Mouse (Mus musculus) thymus, postnatal 0 days (tissue): Measurements from ENCODE around the gene Ica1. TPM values are rescaled to one million over a fixed set of nuclear protein-coding genes. Genes with fewer than 3 reads are reported as not detected.

Source experiments
- DNase-seq: peaks from one replicate; pipeline ENCODE4 v3.0.0-alpha.2; 2015; ENCODE audit warnings: low spot score
- polyA plus RNA-seq: library from polyadenylated mRNA; unstranded; fragments of >200 nt; fragmentation: Nextera tagmentation; extraction: Ambion mirVana; gene quantifications from 2 replicates; pipeline ENCODE4 v1.2.1, GENCODE M21; 2015

Ica1 gene
- polyA plus RNA-seq, 1 experiment from 2014 or later: 7.8 TPM

- no peak for DNase-seq
Measured at GRCm38 (mm10) chr6:8744273-8744785, 34.0 kb downstream of the Ica1 start.

GRCm38 (mm10) chr6:8742449-8742848 is 35.8 kb downstream of the Ica1 start:
- no peak for DNase-seq

DNA sequence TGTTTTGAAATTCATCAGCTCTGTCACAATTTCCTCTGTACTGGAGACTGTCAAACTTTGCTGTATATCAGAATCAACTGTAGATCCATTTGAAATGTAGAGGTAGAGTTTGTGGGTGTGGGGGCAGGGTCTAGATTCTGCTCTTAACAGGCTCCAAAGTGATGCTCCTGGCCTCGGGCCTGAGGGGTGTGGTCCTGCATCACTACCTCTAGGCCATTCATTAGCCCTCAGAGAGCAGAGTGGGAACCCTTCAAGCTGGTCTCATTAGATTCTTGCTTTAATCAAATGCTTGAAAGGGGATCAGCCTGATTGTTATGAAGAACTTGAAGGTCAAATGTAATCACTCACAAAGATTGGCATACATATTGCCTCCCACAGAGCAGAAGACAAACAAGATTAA is 36.6 kb downstream of the Ica1 start:
- DNase-seq: no peak

DNA sequence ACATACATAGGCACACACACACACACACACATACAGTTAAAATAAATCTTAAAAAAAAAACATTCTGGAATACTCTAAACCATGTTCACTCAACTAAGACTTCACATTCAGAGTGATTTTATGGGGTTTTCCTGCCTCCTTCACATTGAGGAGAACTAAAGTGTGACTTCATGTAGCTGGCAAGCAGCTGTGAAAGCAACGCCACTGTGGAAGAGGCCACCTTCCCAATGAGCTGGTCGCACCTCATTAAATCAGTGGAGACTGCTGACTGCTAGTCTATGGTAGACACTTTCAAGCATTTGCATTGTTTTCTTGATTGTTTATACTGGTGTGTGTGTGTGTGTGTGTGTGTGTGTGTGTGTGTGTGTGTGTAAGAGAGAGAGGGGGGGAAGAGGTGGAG is 38.2 kb downstream of the Ica1 start:
- no peak for DNase-seq

GRCm38 (mm10) chr6:8738396-8738795 is 39.9 kb downstream of the Ica1 start:
- DNase-seq: peak; percentile 53

GRCm38 (mm10) chr6:8736493-8736820 is 41.8 kb downstream of the Ica1 start:
- no peak for DNase-seq

GRCm38 (mm10) chr6:8735657-8736492 is 42.4 kb downstream of the Ica1 start:
- DNase-seq: peak; percentile 77

- DNase-seq: peak; percentile 57
Measured at GRCm38 (mm10) chr6:8735044-8735443, 43.2 kb downstream of the Ica1 start.

DNA sequence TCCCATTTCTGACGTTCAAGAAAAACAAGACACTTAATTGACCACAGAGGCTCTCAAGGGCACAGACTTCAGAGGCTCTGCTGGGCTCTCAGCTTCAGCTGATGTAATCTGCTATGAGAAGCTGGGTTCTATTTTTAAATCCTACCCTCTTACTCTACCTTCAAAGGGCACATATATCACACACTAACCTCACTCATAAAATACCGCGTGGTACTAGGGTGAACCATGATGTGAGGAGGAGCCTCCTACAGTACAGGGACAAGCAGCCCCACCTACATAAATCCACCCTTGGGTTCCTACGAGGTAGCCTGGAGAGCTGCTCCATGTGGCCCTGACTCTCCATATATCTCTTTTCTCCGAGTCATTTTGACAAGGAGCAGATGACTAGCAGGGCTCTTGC is 45.8 kb downstream of the Ica1 start:
- peak; percentile 57 for DNase-seq

GRCm38 (mm10) chr6:8731656-8732191 is 46.6 kb downstream of the Ica1 start:
- no peak for DNase-seq

GRCm38 (mm10) chr6:8730433-8730832 is 47.9 kb downstream of the Ica1 start:
- DNase-seq: no peak

DNA sequence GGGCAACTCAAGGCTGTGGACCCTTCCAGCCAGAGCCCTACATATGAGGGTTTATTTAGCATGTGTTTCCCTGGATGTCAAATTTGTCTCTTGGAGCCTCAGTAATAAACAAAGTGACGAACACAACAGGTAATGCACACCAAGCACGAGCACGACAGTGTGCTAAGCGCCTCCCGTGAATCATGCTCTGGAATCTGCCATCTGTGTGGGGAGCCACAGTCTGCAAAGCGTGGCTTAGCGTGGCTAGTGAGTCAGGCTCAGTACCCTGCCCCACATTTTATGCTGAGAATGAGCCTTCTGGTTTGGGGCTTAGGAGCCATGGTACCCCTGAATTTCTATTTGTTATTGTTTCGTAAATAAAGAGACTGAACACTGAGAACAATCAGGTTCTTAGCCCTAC is 50.5 kb downstream of the Ica1 start:
- DNase-seq: no peak

DNA sequence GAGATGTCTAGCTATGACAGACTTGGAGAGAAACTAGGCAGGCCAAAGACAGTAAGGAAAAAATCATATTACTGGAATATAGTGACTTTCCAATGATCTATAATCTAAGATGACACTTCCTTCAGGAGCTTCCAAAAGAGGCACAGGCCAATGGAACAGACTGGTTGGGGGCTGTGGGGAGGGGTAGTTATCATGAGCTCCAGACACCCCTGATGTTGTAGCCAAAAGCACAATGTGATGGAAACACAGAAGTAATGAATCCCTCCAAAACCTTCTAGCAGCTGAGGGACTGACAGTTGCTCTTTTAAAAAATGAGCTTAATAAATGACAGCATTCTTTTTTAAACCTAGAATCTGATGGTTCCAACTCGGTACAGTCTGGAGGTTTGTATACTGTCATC is 52.7 kb downstream of the Ica1 start:
- no peak for DNase-seq

- no peak for DNase-seq
Measured at GRCm38 (mm10) chr6:8719692-8720091, 58.6 kb downstream of the Ica1 start.

GRCm38 (mm10) chr6:8717967-8718366 is 60.3 kb downstream of the Ica1 start:
- DNase-seq: no peak

GRCm38 (mm10) chr6:8716539-8716938 is 61.7 kb downstream of the Ica1 start:
- no peak for DNase-seq

GRCm38 (mm10) chr6:8711246-8711645 is 67.0 kb downstream of the Ica1 start:
- DNase-seq: no peak

DNA sequence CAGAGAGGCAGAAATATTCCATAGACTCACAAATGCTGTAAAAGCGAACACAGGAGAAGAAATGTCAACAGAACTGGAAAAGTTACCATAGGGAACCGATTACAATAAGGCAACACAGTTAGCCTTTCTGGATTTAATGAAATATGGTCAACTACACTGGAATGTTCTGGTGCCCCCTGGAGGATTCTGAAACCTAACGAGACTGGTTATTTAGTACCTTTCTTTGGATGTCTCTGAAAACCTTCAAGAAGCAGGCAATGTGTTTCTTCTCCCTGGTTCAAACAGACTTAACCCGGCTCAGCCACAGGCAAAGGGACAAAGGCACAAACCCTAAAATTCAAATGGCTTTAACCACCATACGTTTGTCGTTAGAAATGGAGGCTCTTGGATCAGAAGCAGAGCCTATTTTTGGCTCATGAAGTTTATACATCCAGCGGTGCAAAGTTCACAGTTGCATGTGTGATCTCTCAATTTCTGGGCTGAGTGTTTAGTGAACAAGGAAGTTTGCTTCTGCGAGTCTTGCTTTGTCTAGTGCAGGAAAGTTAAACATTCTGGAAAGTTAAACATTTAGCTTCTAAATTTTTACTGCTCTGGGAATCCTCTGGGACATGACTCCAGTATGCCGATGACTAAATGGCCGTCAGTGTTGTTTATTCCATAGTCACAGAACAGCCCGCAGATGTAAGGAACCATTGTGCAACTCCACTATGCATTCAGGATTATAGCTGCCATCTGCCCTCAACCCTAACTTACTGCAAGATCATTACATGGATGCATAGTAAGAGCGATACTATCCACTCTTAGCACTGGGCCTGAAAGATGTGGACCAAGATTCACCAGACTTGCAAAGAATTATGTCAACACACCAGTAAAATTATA is 83.4 kb downstream of the Ica1 start:
- DNase-seq: peak; percentile 30

DNA sequence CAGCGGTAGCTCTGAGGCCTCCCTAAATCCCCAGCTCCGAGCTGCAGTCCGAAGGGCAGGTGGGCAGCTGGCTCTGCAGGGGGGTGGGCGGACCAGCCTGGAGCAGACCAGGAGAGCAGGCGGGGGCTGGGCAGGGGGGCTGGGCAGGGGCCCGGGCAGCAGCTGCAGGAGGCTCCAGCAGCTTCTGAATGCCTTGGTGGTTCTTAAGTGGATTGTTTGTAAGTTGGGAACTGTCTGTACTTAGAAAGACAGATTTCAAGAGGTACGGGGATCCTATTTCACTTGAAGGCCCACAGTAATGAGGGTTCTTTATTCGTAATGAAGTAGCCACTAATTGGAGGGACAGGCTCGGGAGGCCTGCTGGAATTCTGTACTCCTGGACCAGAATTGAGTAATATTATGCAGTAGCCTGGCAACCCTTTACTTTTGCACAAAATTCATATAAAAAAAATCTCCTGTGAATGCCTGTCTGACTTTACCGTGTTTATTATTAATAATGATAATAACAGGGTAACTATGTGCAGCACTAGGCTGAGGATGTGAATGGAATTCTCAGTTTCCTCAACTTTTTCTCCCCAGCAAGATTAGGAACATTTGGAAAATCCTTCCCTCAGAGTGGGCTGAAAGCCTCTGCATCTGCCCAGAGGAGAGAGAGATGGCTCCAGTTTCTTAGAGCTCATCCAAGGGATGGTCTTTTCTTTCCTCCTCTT is 84.2 kb downstream of the Ica1 start:
- DNase-seq: no peak

- DNase-seq: no peak
Measured at GRCm38 (mm10) chr6:8693141-8693881, 85.0 kb downstream of the Ica1 start.
